Mouse (Mus musculus): ENCODE results near the gene Luc7l2.
"Not testable (repeated sequence)": the region's sequence is repeated elsewhere in the genome, so short reads cannot be mapped to it uniquely, and the experiment has no call there.

DNA sequence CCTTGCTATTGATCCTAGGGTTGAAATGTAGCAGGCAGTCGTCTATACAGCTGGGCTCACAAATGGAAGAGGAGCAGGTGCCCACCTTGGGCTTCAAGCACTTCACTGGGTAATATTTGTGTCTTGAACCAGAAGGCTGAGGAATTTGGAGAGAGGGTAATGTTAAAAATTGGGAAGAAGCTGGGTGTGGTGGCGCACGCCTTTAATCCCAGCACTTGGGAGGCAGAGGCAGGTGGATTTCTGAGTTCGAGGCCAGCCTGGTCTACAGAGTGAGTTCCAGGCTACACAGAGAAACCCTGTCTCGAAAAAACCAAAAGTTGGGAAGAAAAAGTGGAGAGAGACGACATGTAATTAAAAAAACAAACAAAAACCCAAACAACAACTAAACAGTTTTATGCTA is 1.3 kb upstream of the Luc7l2 start:
- TF ChIP-seq POLR2A (IDR thresholded peaks at IDR 0.05; ENCODE audit: borderline replicate concordance, low read depth, low read length); CTCF (IDR thresholded peaks at IDR 0.05; ENCODE audit: low read depth, low read length): not testable (repeated sequence)

All from bone marrow macrophage, adult 2 months (primary cell).